Mouse (Mus musculus) hindbrain, embryonic 13.5 days (tissue): ENCODE data around the gene Pigq. TPM values are rescaled to one million over a fixed set of nuclear protein-coding genes. Genes with fewer than 3 reads are reported as not detected.

Experiments used
- ATAC-seq: fragments of 200-750 bp; cut with Nextera tagmentation; 2 replicates; pipeline ENCODE4 v1.8.0; 2017; ENCODE audit warnings: moderate TSS enrichment; ENCODE audit not compliant: low FRiP score
- H3K27ac ChIP-seq: fragments of 300-500 bp; sonication (generic); 2 replicates; pipeline ENCODE4 v1.5.1; 2015; ENCODE audit warnings: inconsistent platforms, mild to moderate bottlenecking, moderate library complexity
- H3K27me3 ChIP-seq: fragments of 300-500 bp; sonication (generic); 2 replicates; pipeline ENCODE4 v1.6.1; 2015; ENCODE audit warnings: mild to moderate bottlenecking, inconsistent platforms
- H3K36me3 ChIP-seq: fragments of 300-500 bp; sonication (generic); 2 replicates; pipeline ENCODE4 v1.6.1; 2015; ENCODE audit warnings: mild to moderate bottlenecking, inconsistent platforms
- H3K4me1 ChIP-seq: fragments of 300-500 bp; sonication (generic); replicated peaks from 2 replicates; pipeline ENCODE4 v1.6.1; 2015; ENCODE audit warnings: inconsistent platforms
- H3K4me2 ChIP-seq: fragments of 300-500 bp; sonication (generic); 2 replicates; pipeline ENCODE4 v1.6.1; 2015; ENCODE audit warnings: inconsistent platforms, mild to moderate bottlenecking, moderate library complexity
- H3K4me3 ChIP-seq: fragments of 300-500 bp; sonication (generic); 2 replicates; pipeline ENCODE4 v1.5.1; 2015; ENCODE audit warnings: mild to moderate bottlenecking, inconsistent platforms
- H3K9ac ChIP-seq: fragments of 300-500 bp; sonication (generic); 2 replicates; pipeline ENCODE4 v1.6.1; 2015; ENCODE audit warnings: mild to moderate bottlenecking, inconsistent platforms
- H3K9me3 ChIP-seq: fragments of 300-500 bp; sonication (generic); 2 replicates; pipeline ENCODE4 v1.6.1; 2016; ENCODE audit warnings: inconsistent platforms
- WGBS: fragments of 180-500 bp; shearing (Covaris S2); methylation state at CpG from one replicate; pipeline ENCODE4 v1.1.7; 2015; 5-methylcytosine and 5-hydroxymethylcytosine counted together
- polyA plus RNA-seq: library from polyadenylated mRNA; unstranded; fragments of >200 nt; fragmentation: Nextera tagmentation; extraction: Ambion mirVana; gene quantifications from 2 replicates; pipeline ENCODE4 v1.2.1, GENCODE M21; 2015

Gene Pigq
- polyA plus RNA-seq, 1 experiment from 2014 or later, result 57.1 TPM

- H3K4me2 ChIP-seq, result no peak overlapping the region
Observed at GRCm38 (mm10) chr17:25877741-25878610, 66.8 kb downstream of the Pigq start.

GRCm38 (mm10) chr17:25877025-25877424, 67.7 kb downstream of the Pigq start:
- H3K4me1 ChIP-seq, result peaks cover 50% of the 10 kb centered on the region
- no peaks in the 10 kb centered on the region for H3K27me3 ChIP-seq
- no peak overlapping the region for H3K4me3 ChIP-seq
- no peaks in the 10 kb centered on the region for H3K9me3 ChIP-seq
- H3K36me3 ChIP-seq, result peaks cover 22% of the 10 kb centered on the region
- H3K27ac ChIP-seq, result no peak overlapping the region
- no peak for ATAC-seq
- peak overlapping the region; percentile 96 for H3K4me2 ChIP-seq
- 93% methylated on average over 3 of the region's 3 CpGs for WGBS
- peak overlapping the region; percentile 39; the same call in 1 of the 2 replicates for H3K9ac ChIP-seq

More at GRCm38 (mm10) chr17:25877741-25878610, 66.8 kb downstream of the Pigq start:
- WGBS, result 93% methylated on average over 32 of the region's 32 CpGs
- H3K9me3 ChIP-seq, result no peaks in the 10 kb centered on the region
- peaks cover 31% of the 10 kb centered on the region for H3K36me3 ChIP-seq
- ATAC-seq, result no peak
- no peak overlapping the region for H3K27ac ChIP-seq
- H3K4me3 ChIP-seq, result no peak overlapping the region
- H3K9ac ChIP-seq, result no peak overlapping the region; the same call in 1 of the 2 replicates
- H3K27me3 ChIP-seq, result no peaks in the 10 kb centered on the region
- H3K4me1 ChIP-seq, result peaks cover 50% of the 10 kb centered on the region

Other genes starting within 250 kb of the Pigq start
- 1.6 TPM in 2 replicates for gene Gng13, start 227.8 kb downstream of the Pigq start, polyA plus RNA-seq
- gene Chtf18, start 217.5 kb downstream of the Pigq start, polyA plus RNA-seq, result 7.9 and 8.5 TPM in 2 replicates
- 23.4 and 24.2 TPM in 2 replicates for gene Rpusd1, start 217.3 kb downstream of the Pigq start, polyA plus RNA-seq
- not detected in 2 replicates for gene Mslnl, start 208.9 kb downstream of the Pigq start, polyA plus RNA-seq
- 0.34 TPM in 1 of 2 replicates, not detected in the other for gene Msln, start 190.6 kb downstream of the Pigq start, polyA plus RNA-seq
- 27.8 and 28.0 TPM in 2 replicates for gene Narfl, start 171.2 kb downstream of the Pigq start, polyA plus RNA-seq
- gene Haghl, start 159.3 kb downstream of the Pigq start, polyA plus RNA-seq, result 125 and 138 TPM in 2 replicates
- 0.16 and 0.36 TPM in 2 replicates for gene Ccdc78, start 158.4 kb downstream of the Pigq start, polyA plus RNA-seq
- 86.6 and 86.8 TPM in 2 replicates for gene Fam173a, start 152.0 kb downstream of the Pigq start, polyA plus RNA-seq
- gene AC134908.4, start 149.3 kb downstream of the Pigq start, polyA plus RNA-seq, result 0.60 TPM in 1 of 2 replicates, not detected in the other
- gene Metrn, start 147.8 kb downstream of the Pigq start, polyA plus RNA-seq, result 45.4 and 57.6 TPM in 2 replicates
- 29.1 and 32.4 TPM in 2 replicates for gene Fbxl16, start 135.9 kb downstream of the Pigq start, polyA plus RNA-seq
- 26.6 and 30.7 TPM in 2 replicates for gene Wdr24, start 121.3 kb downstream of the Pigq start, polyA plus RNA-seq
- gene Jmjd8, start 116.1 kb downstream of the Pigq start, polyA plus RNA-seq, result 62.9 and 64.2 TPM in 2 replicates
- gene Stub1, start 111.5 kb downstream of the Pigq start, polyA plus RNA-seq, result 325 and 337 TPM in 2 replicates
- 24.2 and 25.5 TPM in 2 replicates for gene Rhbdl1, start 107.6 kb downstream of the Pigq start, polyA plus RNA-seq
- 8.1 and 8.5 TPM in 2 replicates for gene Gm20683, start 103.2 kb downstream of the Pigq start, polyA plus RNA-seq
- gene Rhot2, start 100.1 kb downstream of the Pigq start, polyA plus RNA-seq, result 14.5 and 15.9 TPM in 2 replicates
- 19.4 and 19.8 TPM in 2 replicates for gene Wdr90, start 83.4 kb downstream of the Pigq start, polyA plus RNA-seq
- 11.4 and 11.7 TPM in 2 replicates for gene Mcrip2, start 76.2 kb downstream of the Pigq start, polyA plus RNA-seq
- 63.0 and 65.7 TPM in 2 replicates for gene Mettl26, start 69.9 kb downstream of the Pigq start, polyA plus RNA-seq
- gene Wfikkn1, start 64.1 kb downstream of the Pigq start, polyA plus RNA-seq, result 0.45 and 0.63 TPM in 2 replicates
- 45.5 and 48.7 TPM in 2 replicates for gene Rab40c, start 25.2 kb downstream of the Pigq start, polyA plus RNA-seq
- 0.09 TPM in 1 of 2 replicates, not detected in the other for gene Nhlrc4, start within 50 bp of the Pigq start, polyA plus RNA-seq
- gene A930017K11Rik, start 7.6 kb upstream of the Pigq start, polyA plus RNA-seq, result 0.56 and 0.77 TPM in 2 replicates
- 20.4 and 21.6 TPM in 2 replicates for gene Capn15, start 40.9 kb upstream of the Pigq start, polyA plus RNA-seq
- gene Rab11fip3, start 124.6 kb upstream of the Pigq start, polyA plus RNA-seq, result 28.7 and 29.5 TPM in 2 replicates
- 33.5 and 34.9 TPM in 2 replicates for gene Decr2, start 145.4 kb upstream of the Pigq start, polyA plus RNA-seq
- gene Nme4, start 150.7 kb upstream of the Pigq start, polyA plus RNA-seq, result 29.8 and 31.6 TPM in 2 replicates
- 3.0 and 3.7 TPM in 2 replicates for gene Tmem8, start 168.4 kb upstream of the Pigq start, polyA plus RNA-seq
- 177 and 178 TPM in 2 replicates for gene Mrpl28, start 178.6 kb upstream of the Pigq start, polyA plus RNA-seq
- 8.5 and 9.7 TPM in 2 replicates for gene Axin1, start 193.8 kb upstream of the Pigq start, polyA plus RNA-seq